Mouse (Mus musculus): ENCODE measurements at regions not wholly inside any gene's neighbourhood (a gene's known extent, or its start where the extent isn't known, plus 50 kb on each side); places are given as distances from the start of the nearest gene placed in this dataset.

DNA sequence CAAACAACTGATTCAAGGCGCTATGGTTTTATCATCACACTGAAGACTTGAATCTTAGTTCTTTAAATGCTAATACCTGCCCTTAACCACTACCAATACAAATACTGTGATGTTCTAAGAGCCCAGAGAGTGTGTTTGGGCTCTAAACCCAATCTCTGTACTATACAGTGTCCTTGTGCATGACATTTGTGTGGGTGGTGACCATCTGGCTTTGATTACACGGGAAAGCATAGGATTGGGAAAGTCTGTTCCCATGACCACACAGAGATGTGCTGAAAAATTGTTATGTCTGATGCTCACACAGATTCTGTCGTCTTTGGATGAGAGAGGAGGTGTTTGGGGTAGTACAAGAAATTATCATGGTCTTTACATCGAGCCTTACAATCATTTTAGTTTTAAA is 76.8 kb upstream of the Ccdc190 start:
- DNase-seq (ENCODE audit: low read depth, low spot score) = no peak

DNA sequence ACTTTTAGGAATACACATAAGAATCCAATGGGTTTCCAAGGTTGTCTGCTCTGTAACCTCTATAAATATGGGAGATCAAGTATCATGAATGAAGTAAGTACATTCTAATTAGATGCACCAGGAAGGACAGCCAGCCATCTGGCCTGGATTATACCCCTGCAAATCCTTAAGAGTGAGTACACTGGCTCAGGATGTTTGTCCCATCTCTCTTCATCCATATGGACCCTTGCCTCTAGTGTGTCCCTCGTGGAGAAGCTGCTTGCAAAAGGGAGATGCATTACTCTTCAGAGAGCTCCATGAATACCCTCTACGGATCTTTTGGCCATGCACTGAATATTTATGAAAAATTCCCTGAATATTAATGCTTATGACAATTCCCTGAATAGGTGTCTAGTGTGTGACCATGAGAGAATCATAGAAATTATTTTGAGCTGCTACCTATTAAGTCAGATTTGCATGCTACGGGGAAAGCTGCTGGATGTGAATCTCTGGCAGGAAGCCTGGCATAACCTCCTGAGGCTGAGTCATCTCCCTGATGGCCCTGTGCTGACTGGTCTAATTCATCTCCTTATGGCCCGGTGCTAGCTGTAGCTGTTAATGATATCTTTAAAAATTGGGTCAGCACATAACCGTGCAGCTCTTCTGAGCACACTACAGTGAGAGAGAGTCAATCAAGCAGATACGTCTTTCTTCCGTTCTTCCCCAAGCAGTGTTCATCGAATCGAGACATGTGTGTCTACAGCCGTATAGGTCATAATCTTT is 80.0 kb upstream of the Ccdc190 start:
- Histone ChIP-seq H3K4me1 (ENCODE audit: control insufficient read depth in 2 of 2, insufficient read depth in 2 of 2, low read length in 2 of 2, poor library complexity in 1 of 2) (no peaks in the 10 kb centered on the region), H3K4me3 (ENCODE audit: insufficient read depth in 1 of 2, low read depth in 1 of 2, low read length in 2 of 2, poor library complexity in 1 of 2, severe bottlenecking in 1 of 2) (no peak overlapping the region), H3K27ac (ENCODE audit: insufficient read depth, low read depth, low read length, poor library complexity, severe bottlenecking) (no peak overlapping the region), H3K9me3 (ENCODE audit: control insufficient read depth, insufficient read depth, low read depth, low read length) (no peaks in the 10 kb centered on the region), H3K36me3 (ENCODE audit: control insufficient read depth, insufficient read depth, low read length, poor library complexity, severe bottlenecking) (no peaks in the 10 kb centered on the region), H3K9ac (ENCODE audit: insufficient read depth, low read depth, low read length, poor library complexity, severe bottlenecking) (no peak overlapping the region)
- in situ Hi-C loops (cut with MboI; ENCODE audit: low sequenced_read_pairs in 2 of 2, unreplicated experiment in 2 of 2) = no loop called here
- no peak for DNase-seq (ENCODE audit: low read depth, low spot score)
- TF ChIP-seq MAFK (IDR thresholded peaks at IDR 0.05; ENCODE audit: insufficient read depth, low read depth, low read length) (no peak), HCFC1 (IDR thresholded peaks at IDR 0.05; ENCODE audit: borderline replicate concordance, insufficient read depth, low read length) (no peak), ZNF384 (IDR thresholded peaks at IDR 0.05; ENCODE audit: low read depth, low read length) (no peak), CHD2 (IDR thresholded peaks at IDR 0.05; ENCODE audit: low read depth, low read length) (no peak), ZC3H11A (IDR thresholded peaks at IDR 0.05; ENCODE audit: borderline replicate concordance, low read depth, low read length) (no peak)

More for the DNA sequence above, 76.8 kb upstream of the Ccdc190 start:
- in situ Hi-C loops (cut with MboI; ENCODE audit: low sequenced_read_pairs in 2 of 2, unreplicated experiment in 2 of 2) = no loop called here
- Histone ChIP-seq H3K4me1 (ENCODE audit: control insufficient read depth in 2 of 2, insufficient read depth in 2 of 2, low read length in 2 of 2, poor library complexity in 1 of 2) (no peaks in the 10 kb centered on the region), H3K9me3 (ENCODE audit: control insufficient read depth, insufficient read depth, low read depth, low read length) (no peaks in the 10 kb centered on the region), H3K9ac (ENCODE audit: insufficient read depth, low read depth, low read length, poor library complexity, severe bottlenecking) (no peak overlapping the region), H3K4me3 (ENCODE audit: insufficient read depth in 1 of 2, low read depth in 1 of 2, low read length in 2 of 2, poor library complexity in 1 of 2, severe bottlenecking in 1 of 2) (no peak overlapping the region), H3K36me3 (ENCODE audit: control insufficient read depth, insufficient read depth, low read length, poor library complexity, severe bottlenecking) (no peaks in the 10 kb centered on the region), H3K27ac (ENCODE audit: insufficient read depth, low read depth, low read length, poor library complexity, severe bottlenecking) (no peak overlapping the region)
- TF ChIP-seq CHD2 (IDR thresholded peaks at IDR 0.05; ENCODE audit: low read depth, low read length) = no peak
- TF ChIP-seq MAFK (IDR thresholded peaks at IDR 0.05; ENCODE audit: insufficient read depth, low read depth, low read length) = no peak
- TF ChIP-seq ZC3H11A (IDR thresholded peaks at IDR 0.05; ENCODE audit: borderline replicate concordance, low read depth, low read length) = no peak
- TF ChIP-seq HCFC1 (IDR thresholded peaks at IDR 0.05; ENCODE audit: borderline replicate concordance, insufficient read depth, low read length) = no peak
- TF ChIP-seq ZNF384 (IDR thresholded peaks at IDR 0.05; ENCODE audit: low read depth, low read length) = no peak

DNA sequence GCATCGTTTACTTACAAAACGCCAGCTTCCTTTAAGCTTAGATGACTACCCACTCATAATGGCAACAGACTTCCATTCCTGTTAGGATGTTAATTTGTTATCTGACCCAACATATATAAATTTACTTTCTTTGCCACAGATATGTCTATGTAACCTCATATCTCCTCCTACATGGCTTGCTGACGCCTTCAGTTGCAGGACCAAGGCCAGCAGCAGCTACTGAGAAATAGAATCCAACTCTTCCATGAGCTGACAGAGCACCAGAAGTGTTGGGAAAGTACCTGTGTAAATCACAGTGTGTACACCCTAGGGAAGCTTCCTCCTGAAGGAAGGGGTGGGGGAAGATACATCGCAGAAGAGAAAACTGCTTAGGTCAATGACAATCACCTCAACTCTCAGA is 86.0 kb upstream of the Ccdc190 start:
- H3K36me3 ChIP-seq (ENCODE audit: control insufficient read depth, insufficient read depth, low read length, poor library complexity, severe bottlenecking) = no peaks in the 10 kb centered on the region
- no peaks in the 10 kb centered on the region for H3K9me3 ChIP-seq (ENCODE audit: control insufficient read depth, insufficient read depth, low read depth, low read length)
- H3K27ac ChIP-seq (ENCODE audit: insufficient read depth, low read depth, low read length, poor library complexity, severe bottlenecking) = no peak overlapping the region
- no peak overlapping the region for H3K4me3 ChIP-seq (ENCODE audit: insufficient read depth in 1 of 2, low read depth in 1 of 2, low read length in 2 of 2, poor library complexity in 1 of 2, severe bottlenecking in 1 of 2)
- H3K9ac ChIP-seq (ENCODE audit: insufficient read depth, low read depth, low read length, poor library complexity, severe bottlenecking) = no peak overlapping the region
- in situ Hi-C loops (cut with MboI; ENCODE audit: low sequenced_read_pairs in 2 of 2, unreplicated experiment in 2 of 2) = no loop called here
- no peak for DNase-seq (ENCODE audit: low read depth, low spot score)
- no peaks in the 10 kb centered on the region for H3K4me1 ChIP-seq (ENCODE audit: control insufficient read depth in 2 of 2, insufficient read depth in 2 of 2, low read length in 2 of 2, poor library complexity in 1 of 2)
- TF ChIP-seq ZNF384 (IDR thresholded peaks at IDR 0.05; ENCODE audit: low read depth, low read length) (no peak), CHD2 (IDR thresholded peaks at IDR 0.05; ENCODE audit: low read depth, low read length) (no peak), ZC3H11A (IDR thresholded peaks at IDR 0.05; ENCODE audit: borderline replicate concordance, low read depth, low read length) (no peak), MAFK (IDR thresholded peaks at IDR 0.05; ENCODE audit: insufficient read depth, low read depth, low read length) (no peak), HCFC1 (IDR thresholded peaks at IDR 0.05; ENCODE audit: borderline replicate concordance, insufficient read depth, low read length) (no peak)

DNA sequence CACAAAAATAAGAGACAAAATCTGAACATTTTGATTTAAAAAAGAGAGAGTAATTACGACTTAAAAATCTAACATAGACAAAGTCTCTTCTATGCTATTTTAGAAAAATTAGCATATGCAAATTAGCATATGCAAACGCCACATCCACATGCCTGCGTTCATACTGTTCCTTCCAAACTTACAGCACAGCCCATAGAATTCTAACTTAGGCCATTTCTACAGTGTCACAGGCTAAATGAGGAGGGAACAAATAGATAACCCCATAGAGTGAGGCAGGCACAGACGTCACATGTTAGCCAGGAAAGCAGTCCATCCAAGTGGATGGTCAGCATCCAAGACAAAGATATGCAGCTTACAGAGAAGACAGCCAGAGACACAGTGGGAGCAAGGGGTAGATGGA is 87.5 kb upstream of the Ccdc190 start:
- H3K4me1 ChIP-seq (ENCODE audit: control insufficient read depth in 2 of 2, insufficient read depth in 2 of 2, low read length in 2 of 2, poor library complexity in 1 of 2) = no peaks in the 10 kb centered on the region
- H3K9ac ChIP-seq (ENCODE audit: insufficient read depth, low read depth, low read length, poor library complexity, severe bottlenecking) = no peak overlapping the region
- H3K4me3 ChIP-seq (ENCODE audit: insufficient read depth in 1 of 2, low read depth in 1 of 2, low read length in 2 of 2, poor library complexity in 1 of 2, severe bottlenecking in 1 of 2) = no peak overlapping the region
- H3K27ac ChIP-seq (ENCODE audit: insufficient read depth, low read depth, low read length, poor library complexity, severe bottlenecking) = no peak overlapping the region
- TF ChIP-seq MAFK (IDR thresholded peaks at IDR 0.05; ENCODE audit: insufficient read depth, low read depth, low read length) = no peak
- TF ChIP-seq ZNF384 (IDR thresholded peaks at IDR 0.05; ENCODE audit: low read depth, low read length) = 0 out of 2 replicates have a peak, but pooled peaks have one; percentile 37
- TF ChIP-seq ZC3H11A (IDR thresholded peaks at IDR 0.05; ENCODE audit: borderline replicate concordance, low read depth, low read length) = no peak
- no peak for TF ChIP-seq HCFC1 (IDR thresholded peaks at IDR 0.05; ENCODE audit: borderline replicate concordance, insufficient read depth, low read length)
- no peak for TF ChIP-seq CHD2 (IDR thresholded peaks at IDR 0.05; ENCODE audit: low read depth, low read length)
- in situ Hi-C loops (cut with MboI; ENCODE audit: low sequenced_read_pairs in 2 of 2, unreplicated experiment in 2 of 2) = no loop called here
- H3K9me3 ChIP-seq (ENCODE audit: control insufficient read depth, insufficient read depth, low read depth, low read length) = no peaks in the 10 kb centered on the region
- DNase-seq (ENCODE audit: low read depth, low spot score) = no peak
- H3K36me3 ChIP-seq (ENCODE audit: control insufficient read depth, insufficient read depth, low read length, poor library complexity, severe bottlenecking) = no peaks in the 10 kb centered on the region
